Mouse (Mus musculus) megakaryocyte progenitor cell, adult 5-6 weeks (primary cell): ENCODE data around the gene 5430419D17Rik. TPM values are rescaled to one million over a fixed set of nuclear protein-coding genes. Genes with fewer than 3 reads are reported as not detected.

Source experiments
- ATAC-seq: replicated peaks from 2 replicates; pipeline ENCODE4 v1.8.0; 2016; ENCODE audit warnings: mild to moderate bottlenecking, moderate TSS enrichment, inconsistent platforms; ENCODE audit not compliant: poor library complexity
- total RNA-seq, 2 experiments: library from RNA; stranded (forward) in 1 of 2; stranded (reverse) in 1 of 2; fragments of 157-497, 149-512 nt in 1 of 2; fragments of 200-1000 nt in 1 of 2; gene quantifications; 2 replicates each; pipeline versions ENCODE4 v1.2.3 to v1.2.4; 2015 to 2017

5430419D17Rik gene
- total RNA-seq, 2 experiments from 2014 or later = not detected

DNA sequence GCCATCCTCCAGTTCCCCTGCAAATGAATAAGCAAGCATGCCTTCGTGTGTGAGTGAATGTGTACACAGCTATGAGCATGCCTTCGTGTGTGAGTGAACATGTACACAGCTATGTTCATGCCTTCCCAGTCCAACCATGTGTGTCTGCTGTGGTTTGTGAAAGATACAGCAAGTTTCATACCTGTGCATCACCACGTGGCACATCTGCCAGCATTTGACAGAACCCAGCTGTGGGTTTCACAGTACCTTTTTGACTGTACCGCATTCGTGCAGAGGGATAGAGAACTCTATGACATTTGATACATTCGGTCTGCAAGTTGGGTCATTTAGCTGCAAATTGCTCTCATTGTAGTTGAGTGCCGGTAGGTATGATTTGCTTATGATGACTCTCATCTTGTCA, 140.3 kb downstream of the 5430419D17Rik start:
- no peak for ATAC-seq

DNA sequence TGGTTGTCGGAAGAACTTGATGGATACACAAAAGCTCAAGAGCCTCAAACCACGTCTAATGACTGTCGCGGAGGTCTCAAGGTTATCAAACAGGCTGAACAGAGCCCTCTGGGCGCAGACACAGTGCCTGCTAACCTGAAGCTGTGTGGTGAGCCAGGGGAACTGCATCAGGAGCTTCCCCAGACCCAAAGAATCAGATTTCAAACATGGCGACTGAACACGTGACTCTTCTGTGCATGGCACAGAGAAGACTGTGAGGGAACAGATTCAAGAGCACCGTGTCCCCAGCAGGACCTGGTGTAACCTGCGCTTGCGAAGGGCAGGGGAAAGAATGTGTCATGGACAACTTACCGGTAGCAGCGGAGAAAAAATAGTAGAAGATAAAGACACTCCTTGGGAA, 143.4 kb downstream of the 5430419D17Rik start:
- ATAC-seq = no peak

DNA sequence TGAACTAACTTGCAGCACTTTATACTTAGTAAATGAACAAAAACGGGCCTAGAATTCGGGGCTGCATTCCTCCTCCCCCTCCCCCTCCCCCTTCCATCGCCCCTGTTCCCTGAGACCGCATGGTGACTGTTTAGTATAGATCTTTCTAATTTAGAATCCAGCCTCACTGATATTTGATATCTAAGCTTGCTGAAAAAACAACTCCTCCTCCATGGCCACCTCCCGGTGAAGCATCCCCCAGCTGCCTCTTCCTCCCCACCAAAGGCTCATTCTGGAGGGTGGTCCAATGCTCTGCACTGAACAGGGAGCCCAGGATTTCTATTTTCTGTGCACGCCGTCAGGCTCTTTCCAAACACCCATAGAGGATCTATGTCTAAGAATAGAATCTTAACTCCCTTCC, 144.1 kb downstream of the 5430419D17Rik start:
- no peak for ATAC-seq

DNA sequence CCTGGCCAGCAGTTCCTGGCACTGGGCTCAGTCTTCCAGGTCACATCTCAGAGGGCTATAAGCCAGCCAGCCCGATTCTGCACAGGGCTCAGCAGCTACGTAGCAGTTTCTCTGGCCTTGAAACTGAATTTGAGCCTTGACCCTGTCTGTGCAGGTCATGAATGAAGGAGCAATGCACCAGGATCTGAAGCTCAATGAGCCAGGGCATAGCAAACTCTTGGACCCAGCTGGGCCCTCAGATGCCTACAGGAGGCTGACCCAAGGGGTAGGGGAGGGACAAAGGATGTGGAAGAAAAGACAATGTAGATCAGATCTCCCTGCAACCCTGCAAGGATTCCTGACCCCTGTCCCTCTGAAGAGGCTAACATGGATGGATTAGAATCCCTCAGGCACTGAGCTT, 148.0 kb downstream of the 5430419D17Rik start, which contains the start of gene Cuzd1:
Cuzd1 (minus strand) TSS at position 101 of the 400 bp plus-strand sequence.
- ATAC-seq = no peak

DNA sequence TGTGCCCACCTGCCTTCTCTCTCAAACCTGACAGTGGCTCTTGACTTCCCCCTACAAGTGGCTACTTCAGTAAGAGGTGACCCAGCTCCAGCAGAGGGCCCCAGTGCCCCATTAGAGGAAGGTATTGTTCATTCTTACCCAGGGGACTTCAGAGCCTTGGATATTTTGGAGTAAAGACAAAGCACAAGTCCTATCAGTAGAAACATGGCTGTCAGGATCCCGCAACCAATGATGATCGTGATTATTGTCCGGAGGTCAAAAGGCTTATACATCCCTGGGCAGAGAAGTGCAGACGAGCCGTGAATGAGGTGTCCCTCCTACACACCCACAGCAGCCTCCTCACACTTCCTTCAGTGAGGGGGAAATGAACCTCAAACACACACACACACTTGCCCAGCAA, 152.9 kb downstream of the 5430419D17Rik start:
- no peak for ATAC-seq

DNA sequence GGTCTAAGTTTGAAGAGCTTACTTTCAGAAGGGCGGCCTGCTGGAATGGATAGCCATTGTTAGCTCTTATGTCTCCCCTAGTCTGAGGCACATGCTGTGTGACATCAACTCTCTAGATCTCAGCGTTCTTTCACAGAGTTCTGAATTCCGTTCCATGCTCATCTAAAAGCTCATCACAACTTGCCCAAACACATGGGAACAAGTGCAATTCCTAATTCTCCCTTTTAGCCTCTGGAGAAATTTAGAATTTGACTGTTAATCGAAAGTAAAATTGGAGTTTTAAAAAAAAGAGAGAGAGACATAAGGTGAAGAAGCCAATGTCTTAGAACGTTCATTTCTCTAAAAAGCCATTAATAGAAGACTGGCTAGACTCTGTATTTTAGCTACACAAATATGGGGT, 155.2 kb downstream of the 5430419D17Rik start, which contains the start of gene Fam24b:
Fam24b (minus strand) TSS at position 101 of the 400 bp plus-strand sequence.
- ATAC-seq = no peak

DNA sequence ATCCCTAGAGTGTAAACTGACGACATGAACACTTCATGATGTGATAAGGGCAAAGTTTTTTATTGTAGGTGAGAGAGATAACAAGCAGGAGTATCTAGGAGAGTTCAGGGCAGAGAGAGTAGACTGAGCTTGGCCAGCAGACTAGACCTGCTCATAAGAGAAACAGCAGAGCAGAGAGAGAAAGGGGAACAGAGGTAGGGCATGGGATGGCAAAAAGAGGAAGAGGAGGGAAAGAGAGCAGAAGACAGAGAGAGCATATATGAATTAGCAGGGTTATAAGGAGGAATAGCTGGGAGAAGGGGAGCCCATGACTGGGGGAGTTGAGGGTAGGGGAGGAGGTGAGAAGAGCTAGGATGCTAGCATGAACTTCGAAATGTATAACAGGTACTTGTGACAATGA, 157.5 kb downstream of the 5430419D17Rik start:
- peak; percentile 63 for ATAC-seq

DNA sequence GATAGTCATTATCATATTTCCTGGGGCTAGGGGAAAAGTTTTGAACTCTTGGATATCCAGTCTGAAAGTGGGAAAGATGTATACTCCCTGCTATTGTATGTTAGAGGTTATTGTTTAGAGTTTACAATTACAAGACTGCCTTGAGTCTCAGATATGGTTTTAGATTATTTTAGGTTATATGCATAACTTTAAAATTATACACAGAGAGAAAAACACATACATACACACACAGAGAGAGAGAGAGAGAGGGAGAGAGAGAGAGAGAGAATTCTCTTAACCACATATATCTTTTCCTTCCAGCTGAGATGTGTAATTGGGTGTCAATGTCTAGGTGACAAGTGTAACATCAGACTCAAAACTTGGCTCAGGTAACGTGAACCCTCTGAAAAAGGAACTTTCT, 159.4 kb downstream of the 5430419D17Rik start, which contains the start of gene Fam24a:
Fam24a (plus strand) TSS at position 301 of the 400 bp plus-strand sequence.
- ATAC-seq = no peak

DNA sequence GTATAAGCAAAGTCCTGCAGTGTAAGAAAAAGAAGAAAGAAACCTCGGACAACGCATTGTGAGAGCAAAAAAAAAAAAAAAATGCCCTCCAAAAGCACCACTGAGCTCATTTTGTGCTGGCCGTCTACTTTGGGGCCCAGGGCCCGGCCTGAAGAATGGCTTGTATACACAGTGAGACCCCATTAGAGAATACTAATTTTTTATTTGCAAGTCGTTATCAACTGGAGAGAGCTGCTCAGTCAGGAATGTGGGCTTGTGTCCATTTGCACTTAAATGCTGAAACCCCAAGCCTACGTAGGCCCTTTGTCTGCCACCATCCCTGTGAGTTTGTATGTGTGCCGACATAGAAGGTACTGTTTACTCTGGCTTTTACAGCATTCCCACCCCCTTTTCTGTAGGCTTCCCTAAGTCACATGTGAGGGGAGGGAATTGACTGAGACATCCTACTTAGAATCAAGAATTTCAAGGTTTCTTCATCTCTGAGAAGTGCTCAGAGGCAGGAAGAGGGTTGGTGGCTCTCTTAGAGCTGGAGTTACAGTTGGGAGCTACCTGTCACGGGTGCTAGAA, 163.4 kb downstream of the 5430419D17Rik start:
- ATAC-seq = no peak

DNA sequence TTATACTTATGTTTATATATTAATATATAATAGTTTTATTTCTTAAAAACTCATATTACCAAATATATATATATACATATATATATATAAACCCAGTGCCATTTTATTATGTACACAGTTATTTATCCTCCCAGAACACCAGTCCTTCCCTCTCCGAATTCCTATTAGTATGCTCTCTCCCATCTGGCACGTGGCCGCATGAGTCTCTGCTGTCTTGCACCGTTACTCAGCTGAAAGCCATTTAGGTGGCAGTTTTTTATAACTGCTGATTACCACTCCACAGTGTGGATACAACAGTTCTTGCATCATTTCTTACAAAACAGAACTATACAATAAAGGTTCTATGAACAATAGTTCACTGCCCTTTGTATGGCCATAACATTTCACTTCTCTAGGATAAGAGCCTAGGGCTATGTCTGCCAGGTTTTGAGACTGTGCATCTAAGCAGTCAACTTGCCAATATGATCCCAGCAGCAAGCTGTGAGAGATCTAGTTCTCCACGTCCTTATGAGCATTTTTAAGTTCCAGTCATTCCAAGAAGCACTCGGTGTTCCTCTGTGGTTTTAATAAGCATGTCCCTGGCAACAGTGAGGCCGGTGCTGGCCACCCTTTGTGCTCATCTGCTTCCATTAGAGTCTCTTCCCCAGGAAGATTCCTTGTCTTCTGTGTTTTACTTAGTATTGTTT, 171.8 kb downstream of the 5430419D17Rik start:
- no peak for ATAC-seq

Other genes starting within 250 kb of the 5430419D17Rik start
- gene Htra1, start 238.3 kb upstream of the 5430419D17Rik start, total RNA-seq (2015) = not detected in 2 replicates
- 0.29 TPM in 1 of 2 replicates, not detected in the other for gene Htra1, start 238.3 kb upstream of the 5430419D17Rik start, total RNA-seq (2017)
- not detected in 2 replicates for gene Dmbt1, start 142.3 kb upstream of the 5430419D17Rik start, total RNA-seq (2015)
- not detected in 2 replicates for gene Dmbt1, start 142.3 kb upstream of the 5430419D17Rik start, total RNA-seq (2017)
- not detected in 2 replicates for gene 4933402N03Rik, start 28.1 kb upstream of the 5430419D17Rik start, total RNA-seq (2015)
- not detected in 2 replicates for gene 4933402N03Rik, start 28.1 kb upstream of the 5430419D17Rik start, total RNA-seq (2017)
- gene Cuzd1, start 147.9 kb downstream of the 5430419D17Rik start, total RNA-seq (2015) = 0.17 TPM in 1 of 2 replicates, not detected in the other
- gene Cuzd1, start 147.9 kb downstream of the 5430419D17Rik start, total RNA-seq (2017) = not detected in 2 replicates
- gene Fam24b, start 155.1 kb downstream of the 5430419D17Rik start, total RNA-seq (2015) = not detected in 2 replicates
- gene Fam24b, start 155.1 kb downstream of the 5430419D17Rik start, total RNA-seq (2017) = not detected in 2 replicates
- gene Fam24a, start 159.5 kb downstream of the 5430419D17Rik start, total RNA-seq (2015) = not detected in 2 replicates
- gene Fam24a, start 159.5 kb downstream of the 5430419D17Rik start, total RNA-seq (2017) = not detected in 2 replicates
- gene 2310057M21Rik, start 188.4 kb downstream of the 5430419D17Rik start, total RNA-seq (2015) = 11.0 and 21.7 TPM in 2 replicates
- gene 2310057M21Rik, start 188.4 kb downstream of the 5430419D17Rik start, total RNA-seq (2017) = 5.6 and 8.7 TPM in 2 replicates
- 31.2 and 36.4 TPM in 2 replicates for gene Pstk, start 196.7 kb downstream of the 5430419D17Rik start, total RNA-seq (2015)
- 13.8 and 33.4 TPM in 2 replicates for gene Pstk, start 196.7 kb downstream of the 5430419D17Rik start, total RNA-seq (2017)
- 27.7 and 30.6 TPM in 2 replicates for gene Ikzf5, start 236.1 kb downstream of the 5430419D17Rik start, total RNA-seq (2015)
- 25.3 and 31.2 TPM in 2 replicates for gene Ikzf5, start 236.1 kb downstream of the 5430419D17Rik start, total RNA-seq (2017)
- 27.5 and 27.8 TPM in 2 replicates for gene Acadsb, start 236.2 kb downstream of the 5430419D17Rik start, total RNA-seq (2015)
- 39.9 and 46.6 TPM in 2 replicates for gene Acadsb, start 236.2 kb downstream of the 5430419D17Rik start, total RNA-seq (2017)